Mouse (Mus musculus): Measurements from ENCODE around the gene Igsf11. TPM values are rescaled to one million over a fixed set of nuclear protein-coding genes. Genes with fewer than 3 reads are reported as not detected.

The Igsf11 gene
- polyA plus RNA-seq (2012; rRNA removed) = 0.17 and 0.21 TPM in 2 replicates

DNA sequence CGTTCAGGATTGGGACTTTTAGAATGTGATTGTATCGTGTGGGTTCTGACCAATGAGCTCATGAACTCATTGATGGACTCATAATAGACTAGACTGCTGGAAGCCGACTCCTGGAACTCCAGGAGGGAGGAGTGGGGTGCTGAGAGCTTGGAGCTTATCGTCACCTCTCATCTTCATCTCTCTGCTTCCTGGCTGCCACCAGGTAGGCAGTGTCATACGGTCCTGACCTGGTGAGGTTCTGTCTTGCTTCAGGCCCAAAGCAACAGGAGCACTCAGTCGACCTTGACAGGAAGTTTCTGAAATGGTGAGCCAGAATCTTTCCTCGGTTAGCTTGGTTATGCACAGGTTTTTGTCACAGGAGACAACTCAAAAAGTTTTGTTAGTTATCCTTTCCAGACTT, at the start of gene Igsf11:
TSS of gene Igsf11 (plus strand) at position 301 of the 400 bp plus-strand sequence.

Other genes starting within 250 kb of the Igsf11 start
- gene Arhgap31, start 179.4 kb upstream of the Igsf11 start, polyA plus RNA-seq (2012; rRNA removed) = 0.95 and 0.96 TPM in 2 replicates
- gene B4galt4, start 150.4 kb upstream of the Igsf11 start, polyA plus RNA-seq (2012; rRNA removed) = 1.6 TPM in 2 replicates
- gene Upk1b, start 92.3 kb upstream of the Igsf11 start, polyA plus RNA-seq (2012; rRNA removed) = 0.75 and 1.1 TPM in 2 replicates
- gene 4930435E12Rik, start 63.9 kb upstream of the Igsf11 start, polyA plus RNA-seq (2012; rRNA removed) = not detected in 2 replicates

All from liver, embryonic 14 days (tissue).